24 mouse cellular contexts compared by ENCODE assay signal in genomic region chr1:162210529-162210928, GRCm38 (mm10).
DNase-seq lines count a peak whose midpoint lies in the region; ATAC-seq and TF ChIP-seq lines count a peak whose summit lies in the region.
"Had no signal": no experiment of that assay in that cellular context is flagged by ENCODE, and none has a peak within 500 bp of the region (broad histone marks: within the 10 kb centered on the region; RNA-seq: fewer than 3 reads in every experiment).

No protein-coding gene starts in this region.

- 0 out of 2 replicates have a peak overlapping the region, but pooled peaks have one; percentile 2 for H3K27ac ChIP-seq in lung, embryonic 14.5 days (ENCODE audit: low read depth)
- H3K27ac ChIP-seq in embryonic facial prominence, embryonic 12.5 days: peak overlapping the region; percentile 90
- H3K27ac ChIP-seq in limb, embryonic 10.5 days: peak overlapping the region; percentile 85
- H3K27ac ChIP-seq in neural tube, embryonic 11.5 days (ENCODE audit: low read depth, low read length): 0 out of 2 replicates have a peak overlapping the region, but pooled peaks have one; percentile 15
- H3K27ac ChIP-seq: hindbrain, embryonic 15.5 days; liver, embryonic 12.5 days had no signal

- no peak for TF ChIP-seq CTCF in lung, embryonic 14.5 days (IDR thresholded peaks at IDR 0.05; ENCODE audit: low read depth)

- no peak for ATAC-seq in lung, embryonic 14.5 days (ENCODE audit: insufficient read depth)
- ATAC-seq in embryonic facial prominence, embryonic 12.5 days (ENCODE audit: insufficient number of reproducible peaks, insufficient read depth, low FRiP score, low TSS enrichment): no peak
- ATAC-seq in neural tube, embryonic 11.5 days (ENCODE audit: insufficient read depth, low FRiP score, low TSS enrichment): no peak
- ATAC-seq: forebrain, postnatal 0 days; intestine, embryonic 16.5 days; liver, embryonic 12.5 days had no signal

- H3K36me3 ChIP-seq in lung, embryonic 14.5 days (ENCODE audit: insufficient read depth): no peaks in the 10 kb centered on the region
- H3K36me3 ChIP-seq in embryonic facial prominence, embryonic 12.5 days: no peaks in the 10 kb centered on the region
- H3K36me3 ChIP-seq in limb, embryonic 10.5 days: no peaks in the 10 kb centered on the region
- no peaks in the 10 kb centered on the region for H3K36me3 ChIP-seq in neural tube, embryonic 11.5 days (ENCODE audit: control insufficient read depth, insufficient read depth, low read length)
- H3K36me3 ChIP-seq: heart, embryonic 13.5 days; hindbrain, embryonic 15.5 days; liver, embryonic 12.5 days had no signal

- no peaks in the 10 kb centered on the region for H3K9me3 ChIP-seq in lung, embryonic 14.5 days (ENCODE audit: low read depth, low read length)
- no peaks in the 10 kb centered on the region for H3K9me3 ChIP-seq in embryonic facial prominence, embryonic 12.5 days
- no peaks in the 10 kb centered on the region for H3K9me3 ChIP-seq in limb, embryonic 10.5 days (replicated peaks)
- no peaks in the 10 kb centered on the region for H3K9me3 ChIP-seq in neural tube, embryonic 11.5 days (ENCODE audit: control insufficient read depth, low read length)
- H3K9me3 ChIP-seq: heart, embryonic 13.5 days; hindbrain, embryonic 15.5 days; liver, embryonic 12.5 days had no signal

- H3K4me3 ChIP-seq in lung, embryonic 14.5 days (ENCODE audit: low read depth, low read length): no peak overlapping the region
- no peak overlapping the region for H3K4me3 ChIP-seq in embryonic facial prominence, embryonic 12.5 days
- no peak overlapping the region for H3K4me3 ChIP-seq in limb, embryonic 10.5 days
- H3K4me3 ChIP-seq in neural tube, embryonic 11.5 days (ENCODE audit: low read depth, low read length): no peak overlapping the region
- H3K4me3 ChIP-seq: heart, embryonic 13.5 days; hindbrain, embryonic 15.5 days; liver, embryonic 12.5 days; myocyte had no signal

- no peak overlapping the region for H3K4me2 ChIP-seq in lung, embryonic 14.5 days
- H3K4me2 ChIP-seq in embryonic facial prominence, embryonic 12.5 days (replicated peaks): no peak overlapping the region
- no peak overlapping the region for H3K4me2 ChIP-seq in neural tube, embryonic 11.5 days (ENCODE audit: low read depth)
- H3K4me2 ChIP-seq: heart, embryonic 13.5 days; hindbrain, embryonic 15.5 days; liver, embryonic 12.5 days had no signal

- H3K9ac ChIP-seq in lung, embryonic 14.5 days: no peak overlapping the region
- H3K9ac ChIP-seq in embryonic facial prominence, embryonic 12.5 days: no peak overlapping the region
- H3K9ac ChIP-seq in neural tube, embryonic 11.5 days (ENCODE audit: low read length): no peak overlapping the region
- H3K9ac ChIP-seq: forebrain, postnatal 0 days; hindbrain, embryonic 15.5 days; liver, embryonic 12.5 days had no signal

- H3K27me3 ChIP-seq in lung, embryonic 14.5 days (ENCODE audit: insufficient read depth, low read length): no peaks in the 10 kb centered on the region
- H3K27me3 ChIP-seq in embryonic facial prominence, embryonic 12.5 days: no peaks in the 10 kb centered on the region
- no peaks in the 10 kb centered on the region for H3K27me3 ChIP-seq in limb, embryonic 10.5 days (ENCODE audit: low read depth, poor library complexity, severe bottlenecking)
- H3K27me3 ChIP-seq in neural tube, embryonic 11.5 days (ENCODE audit: control insufficient read depth, insufficient read depth, low read length): no peaks in the 10 kb centered on the region
- H3K27me3 ChIP-seq: heart, embryonic 13.5 days; hindbrain, embryonic 15.5 days; liver, embryonic 12.5 days had no signal

- DNase-seq in lung, embryonic 14.5 days: no peak
- no peak for DNase-seq in lung, postnatal 36 days
- no peak for DNase-seq in limb, embryonic 10.5 days (ENCODE audit: low spot score)
- no peak for DNase-seq in neural tube, embryonic 11.5 days (ENCODE audit: low spot score)
- DNase-seq in retina, embryonic 14.5 days (ENCODE audit: low spot score): no peak
- DNase-seq in layer of hippocampus, postnatal 25 days (ENCODE audit: extremely low spot score in 1 of 2, low spot score in 1 of 2): no peak
- DNase-seq: adrenal gland, postnatal 25 days; B cell, adult 2 months; cerebellum, adult 11 months; cerebellum, postnatal 10 days; embryo, embryonic 11 days; forebrain, postnatal 0 days; gastrocnemius, postnatal 36 days; kidney, postnatal 4 days; lung, adult 2 months; lung, postnatal 4 days; midbrain, embryonic 14.5 days; thymus, postnatal 4 days had no signal

- 61% methylated on average over 2 of the region's 2 CpGs for WGBS in lung, embryonic 14.5 days
- WGBS in embryonic facial prominence, embryonic 12.5 days: 52% methylated on average over 2 of the region's 2 CpGs
- WGBS in limb, embryonic 10.5 days: 65% methylated on average over 2 of the region's 2 CpGs
- 41% methylated on average over 2 of the region's 2 CpGs for WGBS in neural tube, embryonic 11.5 days

- peaks cover 22% of the 10 kb centered on the region for H3K4me1 ChIP-seq in lung, embryonic 14.5 days (ENCODE audit: insufficient read depth)
- peaks cover 61% of the 10 kb centered on the region for H3K4me1 ChIP-seq in embryonic facial prominence, embryonic 12.5 days
- H3K4me1 ChIP-seq in limb, embryonic 10.5 days: peaks cover 61% of the 10 kb centered on the region
- H3K4me1 ChIP-seq in neural tube, embryonic 11.5 days (ENCODE audit: control insufficient read depth, insufficient read depth, low read length): peaks cover 6% of the 10 kb centered on the region; the same call in 1 of the 2 replicates

Comparison
In these comparisons a context has a peak if more than half of its experiments do, and no peak if none do; other contexts are left out.
1. H3K27ac ChIP-seq: peak in every context shown above with its lines; median percentile 90 in embryonic facial prominence, embryonic 12.5 days; 85 in limb, embryonic 10.5 days; 15 in neural tube, embryonic 11.5 days; 2 in lung, embryonic 14.5 days.